Mouse (Mus musculus): ENCODE measurements around the gene Gcnt3. TPM values are rescaled to one million over a fixed set of nuclear protein-coding genes. Genes with fewer than 3 reads are reported as not detected.

The Gcnt3 gene
- polyA plus RNA-seq, 1 experiment from 2014 or later = 0.05 TPM

DNA sequence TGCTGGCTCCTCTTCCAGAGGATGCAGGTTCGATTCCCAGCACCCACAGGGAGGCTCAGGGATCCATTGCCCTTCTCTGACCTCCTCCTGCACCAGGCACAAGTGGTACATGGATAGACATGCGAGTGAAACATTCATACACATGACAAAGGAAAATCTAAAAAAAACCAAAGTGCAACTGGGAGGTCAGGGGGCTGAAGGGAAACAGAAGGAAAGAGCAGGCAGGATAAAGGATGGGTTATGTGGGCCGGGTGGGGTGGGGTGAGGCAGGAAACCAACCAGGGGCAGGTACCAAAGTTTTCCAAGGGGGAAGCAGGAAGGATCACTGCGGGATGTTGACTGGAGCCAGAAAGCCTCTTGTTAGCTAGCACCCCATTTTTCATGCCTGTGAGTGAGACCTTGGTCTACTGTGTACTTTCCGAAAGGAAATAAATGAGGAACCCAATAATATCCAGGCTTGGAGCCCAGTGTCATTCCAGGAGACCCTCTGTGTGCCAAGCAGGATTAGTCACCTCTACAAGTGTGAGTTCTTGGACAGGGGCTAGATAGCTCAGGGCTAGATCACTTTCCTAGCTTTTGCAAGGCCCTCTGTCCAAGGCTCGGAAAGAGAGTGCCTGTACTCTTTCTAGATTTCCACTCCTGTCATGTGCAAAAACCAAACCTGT, 11.0 kb upstream of the Gcnt3 start:
- Histone ChIP-seq H3K9ac (ENCODE audit: low read length) (no peak overlapping the region), H3K27me3 (ENCODE audit: control insufficient read depth, insufficient read depth, low read depth, low read length) (no peaks in the 10 kb centered on the region), H3K4me3 (ENCODE audit: low read length) (no peak overlapping the region), H3K4me2 (ENCODE audit: low read depth, low read length) (no peak overlapping the region), H3K36me3 (ENCODE audit: control insufficient read depth, insufficient read depth, low read length) (no peaks in the 10 kb centered on the region), H3K27ac (ENCODE audit: low read length) (peak overlapping the region; percentile 16; the same call in 1 of the 2 replicates), H3K9me3 (ENCODE audit: control insufficient read depth, low read length) (no peaks in the 10 kb centered on the region), H3K4me1 (replicated peaks; ENCODE audit: control insufficient read depth, insufficient read depth, low read length) (peaks cover 27% of the 10 kb centered on the region)
- ATAC-seq (ENCODE audit: low read depth) = peak; percentile 66
- 34% methylated on average over 6 of the region's 6 CpGs for WGBS

DNA sequence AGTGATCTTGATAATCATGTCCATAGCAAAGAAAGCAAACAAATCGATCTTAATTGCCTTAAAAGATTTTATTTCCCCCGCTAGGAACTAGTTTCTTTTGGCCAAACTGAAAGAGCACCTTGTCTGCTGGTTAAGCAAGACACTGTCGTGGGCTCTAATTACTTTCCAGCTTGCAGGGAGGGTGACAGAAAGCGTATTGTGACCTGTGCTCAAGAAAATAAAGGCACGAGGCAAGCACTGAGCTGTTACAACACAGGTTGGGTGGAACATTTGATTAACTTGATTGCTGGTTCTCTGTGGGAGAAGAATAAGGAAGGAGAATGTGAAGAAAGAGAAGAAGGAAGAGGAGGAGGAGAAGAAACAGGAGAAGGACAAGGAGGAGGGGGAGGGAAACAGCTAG, 10.4 kb upstream of the Gcnt3 start:
- H3K4me3 ChIP-seq (ENCODE audit: low read length) = no peak overlapping the region
- H3K4me2 ChIP-seq (ENCODE audit: low read depth, low read length) = no peak overlapping the region
- no peaks in the 10 kb centered on the region for H3K36me3 ChIP-seq (ENCODE audit: control insufficient read depth, insufficient read depth, low read length)
- H3K27ac ChIP-seq (ENCODE audit: low read length) = no peak overlapping the region
- 39% methylated on average over 5 of the region's 5 CpGs for WGBS
- no peak overlapping the region for H3K9ac ChIP-seq (ENCODE audit: low read length)
- H3K27me3 ChIP-seq (ENCODE audit: control insufficient read depth, insufficient read depth, low read depth, low read length) = no peaks in the 10 kb centered on the region
- peaks cover 27% of the 10 kb centered on the region for H3K4me1 ChIP-seq (replicated peaks; ENCODE audit: control insufficient read depth, insufficient read depth, low read length)
- H3K9me3 ChIP-seq (ENCODE audit: control insufficient read depth, low read length) = no peaks in the 10 kb centered on the region
- ATAC-seq (ENCODE audit: low read depth) = no peak

DNA sequence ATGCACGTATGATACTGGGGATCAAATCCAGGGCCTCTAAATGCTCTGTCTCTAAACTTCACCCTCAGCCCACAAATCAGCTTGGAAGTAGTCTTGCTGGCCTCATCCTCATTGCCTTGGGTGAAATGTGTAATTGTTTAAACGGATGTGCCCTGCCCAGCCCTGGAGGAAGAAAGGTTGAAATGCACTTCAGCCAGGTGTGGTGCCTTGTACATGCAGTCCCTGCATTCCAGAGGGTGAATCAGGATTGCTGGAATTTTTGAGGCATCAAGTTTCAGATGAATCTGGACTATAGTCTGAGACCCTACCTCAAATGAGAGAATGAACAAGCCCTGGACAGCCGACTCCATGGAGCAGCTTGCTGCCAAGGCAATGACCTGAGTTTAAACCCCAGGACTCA, 10.0 kb upstream of the Gcnt3 start:
- H3K4me1 ChIP-seq (replicated peaks; ENCODE audit: control insufficient read depth, insufficient read depth, low read length) = peaks cover 27% of the 10 kb centered on the region
- no peaks in the 10 kb centered on the region for H3K27me3 ChIP-seq (ENCODE audit: control insufficient read depth, insufficient read depth, low read depth, low read length)
- no peak for ATAC-seq (ENCODE audit: low read depth)
- WGBS = 33% methylated on average over 3 of the region's 3 CpGs
- no peaks in the 10 kb centered on the region for H3K36me3 ChIP-seq (ENCODE audit: control insufficient read depth, insufficient read depth, low read length)
- H3K9ac ChIP-seq (ENCODE audit: low read length) = no peak overlapping the region
- no peak overlapping the region for H3K4me2 ChIP-seq (ENCODE audit: low read depth, low read length)
- H3K27ac ChIP-seq (ENCODE audit: low read length) = no peak overlapping the region
- H3K4me3 ChIP-seq (ENCODE audit: low read length) = no peak overlapping the region
- H3K9me3 ChIP-seq (ENCODE audit: control insufficient read depth, low read length) = no peaks in the 10 kb centered on the region

DNA sequence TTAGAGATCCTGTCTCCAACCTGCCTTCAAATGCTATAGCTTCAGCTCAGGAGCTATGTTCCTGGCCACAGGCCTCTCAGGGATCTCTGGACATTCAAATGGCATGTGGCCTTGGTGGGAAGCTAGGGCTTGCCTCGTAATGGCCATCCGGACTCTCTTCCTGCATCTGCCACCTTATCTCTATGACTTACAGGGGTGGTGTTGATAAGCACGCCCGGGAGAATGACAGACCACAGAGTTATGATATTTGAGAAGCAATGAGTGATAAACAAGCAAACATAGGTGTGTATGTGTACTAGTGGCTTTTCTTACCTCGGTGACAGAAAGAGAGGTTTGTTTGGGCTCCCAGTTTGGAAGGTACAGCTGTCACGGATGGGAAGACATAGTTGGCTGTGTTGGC, 8.4 kb upstream of the Gcnt3 start:
- Histone ChIP-seq H3K9me3 (ENCODE audit: control insufficient read depth, low read length) (no peaks in the 10 kb centered on the region), H3K4me2 (ENCODE audit: low read depth, low read length) (no peak overlapping the region), H3K36me3 (ENCODE audit: control insufficient read depth, insufficient read depth, low read length) (no peaks in the 10 kb centered on the region), H3K27me3 (ENCODE audit: control insufficient read depth, insufficient read depth, low read depth, low read length) (no peaks in the 10 kb centered on the region), H3K9ac (ENCODE audit: low read length) (no peak overlapping the region), H3K4me1 (replicated peaks; ENCODE audit: control insufficient read depth, insufficient read depth, low read length) (peaks cover 27% of the 10 kb centered on the region), H3K4me3 (ENCODE audit: low read length) (no peak overlapping the region), H3K27ac (ENCODE audit: low read length) (no peak overlapping the region)
- WGBS = 77% methylated on average over 6 of the region's 6 CpGs
- no peak for ATAC-seq (ENCODE audit: low read depth)

DNA sequence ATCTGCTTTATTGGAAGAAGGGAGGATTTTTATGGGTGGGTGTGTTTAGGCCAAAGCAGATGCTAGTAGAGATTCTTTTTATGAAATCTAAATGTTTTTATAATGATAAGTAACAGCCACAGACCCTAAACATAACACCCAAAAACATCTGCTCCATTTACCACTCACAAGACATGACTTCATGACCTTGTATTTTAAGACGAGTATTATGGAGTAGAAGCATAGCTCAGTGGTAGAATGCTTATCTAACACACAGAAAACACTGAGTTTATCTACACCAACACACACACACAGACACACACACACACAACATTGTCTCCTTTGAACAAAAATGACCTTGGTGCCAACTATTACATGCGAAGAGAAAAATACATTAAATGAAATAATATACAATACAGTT, 7.0 kb upstream of the Gcnt3 start:
- Histone ChIP-seq H3K9ac (ENCODE audit: low read length) (no peak overlapping the region), H3K4me1 (replicated peaks; ENCODE audit: control insufficient read depth, insufficient read depth, low read length) (peaks cover 23% of the 10 kb centered on the region), H3K27ac (ENCODE audit: low read length) (no peak overlapping the region), H3K4me2 (ENCODE audit: low read depth, low read length) (no peak overlapping the region), H3K36me3 (ENCODE audit: control insufficient read depth, insufficient read depth, low read length) (no peaks in the 10 kb centered on the region), H3K4me3 (ENCODE audit: low read length) (no peak overlapping the region), H3K27me3 (ENCODE audit: control insufficient read depth, insufficient read depth, low read depth, low read length) (no peaks in the 10 kb centered on the region), H3K9me3 (ENCODE audit: control insufficient read depth, low read length) (no peaks in the 10 kb centered on the region)
- ATAC-seq (ENCODE audit: low read depth) = no peak
- WGBS = 63% methylated on average over 2 of the region's 2 CpGs

DNA sequence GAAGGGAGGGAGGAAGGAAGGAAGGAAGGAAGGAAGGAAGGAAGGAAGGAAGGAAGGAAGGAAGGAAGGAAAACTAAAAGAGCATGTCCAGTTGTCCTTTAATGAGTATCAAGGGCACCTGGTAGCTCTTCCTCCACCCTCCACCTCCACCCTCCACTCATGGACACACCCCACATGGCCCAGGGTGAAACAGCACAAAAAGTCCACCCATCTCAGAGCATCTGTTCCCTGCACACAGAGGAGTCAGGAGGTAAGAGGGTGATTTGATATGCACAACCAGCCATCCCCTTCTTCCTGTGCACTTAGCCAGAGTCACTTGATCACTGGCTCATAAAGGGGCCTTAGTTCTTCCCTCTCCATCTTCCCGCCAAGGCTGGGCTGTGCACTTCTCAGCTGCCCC, 5.0 kb upstream of the Gcnt3 start:
- 36% methylated on average over 1 of the region's 1 CpGs for WGBS

DNA sequence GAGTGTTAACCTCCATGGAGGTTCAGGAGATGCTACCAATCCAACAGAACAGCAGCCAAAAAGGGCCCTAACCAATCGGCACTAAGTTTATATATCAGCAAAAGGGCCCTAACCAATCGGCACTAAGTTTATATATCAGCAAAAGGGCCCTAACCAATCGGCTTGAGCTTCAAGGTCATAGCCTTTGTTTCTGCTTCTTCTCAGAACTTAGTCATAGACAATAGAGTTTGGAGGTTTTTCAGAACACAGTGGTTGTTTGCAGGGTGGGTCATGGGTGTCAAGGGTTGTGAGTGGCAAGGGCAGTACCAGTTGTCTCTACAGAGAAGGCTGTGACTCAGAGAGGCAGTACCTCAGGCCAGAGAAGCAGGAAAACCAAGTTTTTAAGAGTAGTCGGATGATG, 4.2 kb upstream of the Gcnt3 start:
- H3K36me3 ChIP-seq (ENCODE audit: control insufficient read depth, insufficient read depth, low read length) = no peaks in the 10 kb centered on the region
- H3K4me2 ChIP-seq (ENCODE audit: low read depth, low read length) = no peak overlapping the region
- 89% methylated on average over 4 of the region's 4 CpGs for WGBS

More for the DNA sequence above, 5.0 kb upstream of the Gcnt3 start:
- Histone ChIP-seq H3K9me3 (ENCODE audit: control insufficient read depth, low read length) (no peaks in the 10 kb centered on the region), H3K4me3 (ENCODE audit: low read length) (no peak overlapping the region), H3K4me1 (replicated peaks; ENCODE audit: control insufficient read depth, insufficient read depth, low read length) (peaks cover 5% of the 10 kb centered on the region), H3K27me3 (ENCODE audit: control insufficient read depth, insufficient read depth, low read depth, low read length) (no peaks in the 10 kb centered on the region), H3K36me3 (ENCODE audit: control insufficient read depth, insufficient read depth, low read length) (no peaks in the 10 kb centered on the region), H3K4me2 (ENCODE audit: low read depth, low read length) (no peak overlapping the region), H3K27ac (ENCODE audit: low read length) (no peak overlapping the region), H3K9ac (ENCODE audit: low read length) (no peak overlapping the region)
- ATAC-seq (ENCODE audit: low read depth) = no peak

DNA sequence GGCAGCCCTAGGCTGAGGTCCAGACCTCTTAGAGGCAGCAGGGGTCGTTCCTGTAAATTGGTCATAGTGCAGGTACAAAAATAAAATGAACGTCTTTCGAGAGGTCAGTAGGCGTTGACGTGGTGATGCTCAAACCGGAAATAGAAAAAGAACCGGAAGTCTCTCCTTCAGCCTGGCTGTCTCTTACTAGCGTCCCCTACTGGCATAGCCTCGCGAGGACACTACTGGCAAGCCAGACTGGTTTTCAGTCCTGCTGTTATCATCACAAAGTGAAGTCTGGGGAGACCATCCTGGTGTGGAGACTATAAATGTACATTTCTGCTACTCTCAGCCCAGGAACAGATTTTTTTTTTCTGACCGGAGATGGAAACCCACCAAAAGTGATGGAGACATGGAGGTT, 2.7 kb upstream of the Gcnt3 start:
- WGBS = 79% methylated on average over 11 of the region's 11 CpGs
- Histone ChIP-seq H3K9ac (ENCODE audit: low read length) (no peak overlapping the region), H3K4me3 (ENCODE audit: low read length) (no peak overlapping the region), H3K4me2 (ENCODE audit: low read depth, low read length) (no peak overlapping the region), H3K36me3 (ENCODE audit: control insufficient read depth, insufficient read depth, low read length) (no peaks in the 10 kb centered on the region), H3K9me3 (ENCODE audit: control insufficient read depth, low read length) (no peaks in the 10 kb centered on the region), H3K4me1 (replicated peaks; ENCODE audit: control insufficient read depth, insufficient read depth, low read length) (0 out of 2 replicates have a peak, but pooled peaks cover 3% of the 10 kb centered on the region), H3K27ac (ENCODE audit: low read length) (no peak overlapping the region), H3K27me3 (ENCODE audit: control insufficient read depth, insufficient read depth, low read depth, low read length) (no peaks in the 10 kb centered on the region)
- ATAC-seq (ENCODE audit: low read depth) = no peak

More for the DNA sequence above, 4.2 kb upstream of the Gcnt3 start:
- Histone ChIP-seq H3K9me3 (ENCODE audit: control insufficient read depth, low read length) (no peaks in the 10 kb centered on the region), H3K4me1 (replicated peaks; ENCODE audit: control insufficient read depth, insufficient read depth, low read length) (no peaks in the 10 kb centered on the region), H3K27ac (ENCODE audit: low read length) (no peak overlapping the region), H3K4me3 (ENCODE audit: low read length) (no peak overlapping the region), H3K9ac (ENCODE audit: low read length) (no peak overlapping the region), H3K27me3 (ENCODE audit: control insufficient read depth, insufficient read depth, low read depth, low read length) (no peaks in the 10 kb centered on the region)
- ATAC-seq (ENCODE audit: low read depth) = no peak

DNA sequence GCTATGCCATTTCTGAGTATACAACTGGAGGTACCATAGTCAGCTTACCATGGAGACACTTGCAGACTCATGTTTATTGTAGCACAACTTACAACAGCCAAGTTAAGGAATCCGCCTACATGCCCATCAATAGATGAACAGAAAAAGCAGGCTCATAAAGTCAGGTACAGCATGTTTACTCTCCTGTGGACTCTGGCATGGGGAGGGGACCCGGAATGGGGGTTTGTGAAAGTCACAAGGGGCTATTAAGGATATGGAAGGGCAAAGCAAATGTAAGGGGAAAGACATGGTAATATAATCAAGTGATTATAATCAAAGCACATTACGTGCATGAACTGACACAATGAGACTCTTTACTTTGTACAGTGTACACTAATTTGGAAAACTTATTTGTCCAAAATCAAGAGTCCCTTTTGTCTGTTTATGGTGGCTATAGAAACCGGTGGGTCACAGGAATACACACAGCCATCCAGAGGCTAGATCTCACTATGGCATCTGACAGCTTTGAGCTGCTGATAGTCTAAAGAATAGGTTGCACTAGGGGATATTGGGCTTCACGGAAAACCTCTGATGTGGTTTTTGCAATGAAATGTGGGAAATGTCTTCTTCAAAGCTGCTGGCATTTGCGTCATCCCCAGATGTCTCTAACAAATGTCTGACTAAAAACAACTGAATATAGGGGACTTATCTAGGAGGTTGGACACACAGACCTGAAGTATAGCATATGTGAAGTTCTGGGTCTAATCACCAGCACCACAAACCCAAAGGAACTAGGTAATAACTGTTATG, 1.9 kb upstream of the Gcnt3 start:
- 86% methylated on average over 6 of the region's 6 CpGs for WGBS
- Histone ChIP-seq H3K4me2 (ENCODE audit: low read depth, low read length) (no peak overlapping the region), H3K9me3 (ENCODE audit: control insufficient read depth, low read length) (no peaks in the 10 kb centered on the region), H3K9ac (ENCODE audit: low read length) (no peak overlapping the region), H3K36me3 (ENCODE audit: control insufficient read depth, insufficient read depth, low read length) (no peaks in the 10 kb centered on the region), H3K27ac (ENCODE audit: low read length) (no peak overlapping the region), H3K4me1 (replicated peaks; ENCODE audit: control insufficient read depth, insufficient read depth, low read length) (0 out of 2 replicates have a peak, but pooled peaks cover 3% of the 10 kb centered on the region), H3K27me3 (ENCODE audit: control insufficient read depth, insufficient read depth, low read depth, low read length) (no peaks in the 10 kb centered on the region), H3K4me3 (ENCODE audit: low read length) (no peak overlapping the region)
- ATAC-seq (ENCODE audit: low read depth) = no peak
